Mouse (Mus musculus) right cerebral cortex, postnatal 10 days (tissue): Measurements from ENCODE around the gene Rps13.
A peak's percentile ranks its signal among the peaks of the same experiment; 100 is the strongest.
"Not testable (repeated sequence)": the region's sequence is repeated elsewhere in the genome, so short reads cannot be mapped to it uniquely, and the experiment has no call there.

Experiments
- DNase-seq, 2 experiments: peaks; one replicate each; pipeline ENCODE4 v3.0.0; 2021; ENCODE audit warnings: low spot score in 2 of 2

The Rps13 gene

GRCm38 (mm10) chr7:116333713-116334668 is at the start of gene Rps13:
TSS of gene Rps13 (minus strand) at chr7:116334195.
- DNase-seq, result peak; percentile 99

GRCm38 (mm10) chr7:116379181-116379580 is 45.2 kb upstream of the Rps13 start:
- DNase-seq, result not testable (repeated sequence)

- DNase-seq, result no peak
Observed at GRCm38 (mm10) chr7:116374284-116374683, 40.3 kb upstream of the Rps13 start.

DNA sequence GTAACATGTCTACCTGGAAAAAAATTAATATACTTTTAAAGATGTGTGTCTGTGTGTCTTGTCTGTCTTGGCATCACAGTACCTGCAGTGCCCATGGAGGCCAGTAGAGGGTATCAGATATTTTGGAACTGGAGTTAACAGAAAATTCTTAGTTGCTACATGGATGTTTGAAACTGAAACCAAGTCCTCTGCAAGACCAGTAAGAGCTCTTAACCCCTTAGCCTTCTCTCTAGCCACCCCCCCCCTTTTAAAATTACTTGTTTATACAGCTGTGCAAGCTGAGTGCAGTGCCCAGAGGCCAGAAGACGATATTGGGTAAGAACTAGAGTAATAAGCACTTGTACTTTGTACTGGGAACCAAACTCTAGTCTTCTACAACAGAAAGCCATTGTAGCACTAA is 2.2 kb upstream of the Rps13 start:
- DNase-seq, result peak; percentile 60 to 65

DNA sequence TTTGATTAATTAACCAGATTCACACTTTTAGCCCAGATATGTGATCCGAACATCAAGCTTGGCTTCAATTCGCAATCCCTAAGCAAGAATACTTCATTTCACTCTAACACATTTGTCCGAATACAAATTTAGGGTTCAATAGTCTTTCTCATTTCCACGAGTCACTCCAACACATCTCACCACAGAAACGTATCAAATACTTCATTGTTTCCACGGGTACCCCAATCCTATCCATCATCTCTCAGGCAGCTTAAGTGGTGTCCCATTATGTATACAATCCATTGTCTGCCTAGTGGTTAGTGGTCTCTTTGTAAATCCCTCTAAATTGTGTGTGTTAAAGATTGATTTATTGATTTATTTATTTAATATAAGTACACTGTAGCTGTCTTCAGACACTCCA is 1.1 kb upstream of the Rps13 start:
- DNase-seq, result no peak

- DNase-seq, result no peak
Observed at GRCm38 (mm10) chr7:116334669-116335038, 659 bp upstream of the Rps13 start.

DNA sequence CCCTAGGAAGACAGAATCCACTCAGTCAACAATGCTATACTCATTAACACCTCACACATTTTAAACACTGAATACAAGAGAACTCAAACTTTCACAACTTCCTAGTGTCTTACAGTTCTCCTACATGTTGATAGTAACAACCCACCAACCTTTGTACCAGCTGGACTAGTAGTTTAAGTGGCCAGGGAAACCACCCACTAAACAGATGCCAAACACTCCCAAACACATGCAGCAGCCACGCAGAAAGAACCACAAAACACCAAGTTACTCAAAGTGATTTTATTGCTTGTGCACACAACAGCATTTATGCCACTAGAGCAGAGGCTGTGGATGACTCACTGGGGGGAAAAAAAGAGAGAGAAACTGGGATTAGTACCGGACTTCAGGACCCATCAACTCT is 2.7 kb downstream of the Rps13 start:
- no peak for DNase-seq

- DNase-seq, result no peak
Observed at GRCm38 (mm10) chr7:116329858-116330257, 4.1 kb downstream of the Rps13 start.

DNA sequence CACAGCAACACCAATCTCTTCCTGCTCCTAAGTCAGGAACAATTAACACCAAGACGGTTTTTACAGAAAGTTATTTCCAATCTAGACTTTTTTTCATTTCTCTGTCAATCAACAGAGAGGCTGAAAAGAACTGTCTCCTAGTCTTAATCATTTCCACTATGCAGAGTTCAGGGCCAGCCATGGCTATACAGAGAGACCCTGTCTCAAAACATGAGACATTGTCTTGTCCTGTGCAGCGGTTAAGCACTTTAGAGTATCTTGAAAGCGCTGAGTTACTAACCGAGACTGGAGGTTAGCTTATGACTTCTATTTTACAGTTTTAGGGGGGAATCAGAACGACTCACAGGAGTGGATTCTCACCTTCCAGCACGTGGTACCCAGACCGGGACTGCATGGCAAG is 5.2 kb downstream of the Rps13 start:
- DNase-seq, result no peak

DNA sequence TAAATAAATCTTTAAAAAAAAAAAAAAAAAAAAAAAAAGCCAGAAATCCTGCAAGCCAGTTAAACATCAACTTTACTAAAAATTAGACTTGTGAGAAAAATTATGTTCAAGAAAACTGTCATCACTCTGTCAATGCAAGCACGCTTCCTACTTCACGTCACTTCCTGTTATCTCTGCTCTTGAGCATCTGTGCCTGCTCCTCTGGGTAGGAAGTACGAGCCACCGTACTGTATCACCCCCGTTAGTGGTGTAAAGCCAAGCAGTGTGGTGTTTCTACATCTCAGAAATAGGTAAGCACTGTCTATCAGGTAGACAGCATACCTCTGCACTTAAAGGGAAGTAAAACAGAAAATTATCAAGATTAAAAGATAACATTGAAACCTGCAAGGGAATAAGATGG is 6.1 kb downstream of the Rps13 start:
- no peak for DNase-seq

- peak; percentile 71 to 79 for DNase-seq
Observed at GRCm38 (mm10) chr7:116323331-116323964, 10.5 kb downstream of the Rps13 start.

GRCm38 (mm10) chr7:116309456-116309855 is 24.5 kb downstream of the Rps13 start:
- no peak for DNase-seq

GRCm38 (mm10) chr7:116308632-116308991 is 25.4 kb downstream of the Rps13 start:
- no peak for DNase-seq

DNA sequence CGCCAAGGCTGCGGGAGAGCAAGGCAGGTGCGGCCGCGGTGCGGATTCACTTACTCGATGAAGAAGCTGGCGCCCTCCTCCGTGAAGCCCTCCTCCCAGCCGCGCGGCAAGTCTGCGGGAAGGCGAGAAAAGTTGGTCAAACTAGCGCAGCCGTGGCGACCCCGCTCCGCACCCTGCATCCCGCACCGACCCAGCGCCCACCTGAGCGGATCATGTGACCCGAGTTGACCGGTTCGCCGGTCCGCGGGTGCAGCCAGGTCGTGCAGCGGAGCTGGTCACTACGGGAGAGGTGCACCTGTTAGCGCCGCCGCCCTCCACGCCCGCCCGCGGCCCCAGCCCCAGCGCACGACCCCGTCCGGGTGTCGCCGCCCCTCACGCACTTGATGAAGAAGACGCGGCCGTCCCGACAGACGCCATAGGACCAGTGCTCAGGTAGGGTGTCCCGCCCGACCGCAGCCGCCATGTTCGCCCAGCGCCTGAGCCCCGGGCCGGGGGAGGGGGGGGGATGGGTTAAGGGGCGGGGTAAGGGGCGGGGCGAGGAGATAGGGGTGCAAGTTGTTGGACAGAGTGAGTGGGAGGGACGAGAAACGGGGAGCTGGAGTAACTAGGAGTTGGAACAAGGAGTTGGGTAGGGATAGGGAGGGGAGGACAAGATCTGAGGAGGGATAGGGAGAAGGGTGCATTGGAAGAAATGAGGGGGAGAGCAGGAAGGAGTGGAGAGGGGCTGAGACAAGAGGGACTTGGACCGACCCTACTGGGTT is 25.9 kb downstream of the Rps13 start, which contains the start of gene Plekha7:
Gene Plekha7, minus strand, starts transcription at position 506 of the 761 bp plus-strand sequence.
- DNase-seq, result no peak

GRCm38 (mm10) chr7:116307099-116307870 is 26.7 kb downstream of the Rps13 start:
- peak; percentile 71 to 76 for DNase-seq

DNA sequence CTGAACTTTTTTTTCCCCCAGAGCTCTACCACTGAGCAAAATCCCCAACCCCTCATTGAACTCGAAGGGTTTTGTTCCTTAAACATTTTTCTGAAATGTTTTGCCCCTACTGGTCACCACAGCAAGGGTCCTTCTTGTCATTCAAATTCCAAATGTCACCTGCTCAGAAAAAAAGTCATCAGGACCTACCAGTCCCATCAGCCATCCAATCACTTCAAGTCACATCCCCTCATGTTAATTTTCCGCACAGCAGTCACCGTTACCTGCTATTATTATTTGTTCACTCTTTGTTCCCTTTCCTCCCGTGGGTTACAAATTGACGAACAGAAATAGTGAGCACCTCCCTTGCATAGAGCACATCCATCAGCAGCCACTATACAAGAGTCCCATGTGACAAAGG is 27.4 kb downstream of the Rps13 start:
- DNase-seq, result no peak

DNA sequence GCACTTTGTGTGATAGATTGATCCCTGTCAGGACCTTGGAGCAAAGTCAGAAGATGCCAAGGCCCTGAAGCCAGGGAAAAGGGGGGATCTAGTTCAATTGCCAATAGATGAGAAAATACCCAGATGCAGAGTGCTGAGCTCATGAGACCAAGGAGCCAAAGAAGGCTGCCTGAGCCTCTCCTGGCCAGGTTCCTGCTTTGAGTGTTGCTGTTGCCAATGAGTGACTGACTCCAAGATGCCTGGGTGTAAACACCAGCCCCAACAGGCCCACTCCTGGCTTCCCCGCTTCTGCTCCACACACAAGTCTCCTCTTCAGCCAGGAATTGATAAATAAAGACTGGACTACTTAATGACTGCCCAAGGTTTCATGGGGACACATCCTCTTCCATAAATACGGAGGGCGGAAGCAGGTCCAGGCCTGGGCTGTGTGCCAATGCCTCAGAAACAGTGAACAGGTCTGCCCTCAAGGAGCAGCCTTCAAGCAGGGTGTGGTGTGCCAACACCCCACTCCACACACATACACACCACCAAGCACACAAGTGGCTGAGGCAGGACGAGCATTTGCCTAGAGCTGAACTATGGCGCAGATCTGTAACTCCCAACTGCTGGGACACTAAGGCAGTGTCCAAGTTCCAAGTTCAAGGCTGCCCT is 32.2 kb downstream of the Rps13 start:
- peak in 1 of 2 experiments; percentile 44 for DNase-seq

GRCm38 (mm10) chr7:116301144-116301543 is 32.9 kb downstream of the Rps13 start:
- no peak for DNase-seq

- no peak for DNase-seq
Observed at GRCm38 (mm10) chr7:116298851-116299250, 35.1 kb downstream of the Rps13 start.

- DNase-seq, result peak in 1 of 2 experiments; percentile 45
Observed at GRCm38 (mm10) chr7:116298389-116298788, 35.6 kb downstream of the Rps13 start.

DNA sequence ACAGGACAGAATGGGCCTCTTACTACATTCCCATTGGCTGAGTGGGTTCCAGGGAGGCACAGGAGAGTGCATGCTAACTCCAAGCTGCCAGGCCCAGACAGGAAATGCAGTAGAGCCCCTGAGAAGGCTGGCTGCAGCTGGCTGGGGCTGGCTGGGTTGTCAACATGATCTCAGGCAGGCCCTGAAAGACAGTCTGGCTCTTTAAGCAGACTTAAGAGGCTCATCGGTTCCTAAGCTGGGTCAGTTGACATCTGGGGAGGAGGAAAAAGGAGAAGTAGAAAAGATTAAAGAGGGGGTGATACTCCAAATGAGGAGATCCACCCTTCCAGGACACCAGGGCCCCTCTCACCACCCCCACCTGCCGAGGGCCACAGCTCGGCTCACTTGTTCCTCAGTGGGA is 39.0 kb downstream of the Rps13 start:
- no peak for DNase-seq
